Mouse (Mus musculus): ENCODE results near the gene Six4. TPM values are rescaled to one million over a fixed set of nuclear protein-coding genes. Genes with fewer than 3 reads are reported as not detected.

Gene Six4
- polyA plus RNA-seq (2012) = 1.1 and 1.3 TPM in 2 replicates

GRCm38 (mm10) chr12:73113196-73113595 is at the start of gene Six4:
Six4 (minus strand) TSS chr12:73113456.
- no peak for TF ChIP-seq GATA1 (IDR thresholded peaks at IDR 0.05; ENCODE audit: low read length)

GRCm38 (mm10) chr12:73162408-73163181 is 49.3 kb upstream of the Six4 start:
- TF ChIP-seq GATA1 (IDR thresholded peaks at IDR 0.05; ENCODE audit: low read length) = no peak

GRCm38 (mm10) chr12:73160341-73160740 is 47.1 kb upstream of the Six4 start:
- no peak for TF ChIP-seq GATA1 (IDR thresholded peaks at IDR 0.05; ENCODE audit: low read length)

- TF ChIP-seq GATA1 (IDR thresholded peaks at IDR 0.05; ENCODE audit: low read length) = no peak
Observed at GRCm38 (mm10) chr12:73154150-73154549, 40.9 kb upstream of the Six4 start.

- TF ChIP-seq GATA1 (IDR thresholded peaks at IDR 0.05; ENCODE audit: low read length) = no peak
Observed at GRCm38 (mm10) chr12:73147236-73147635, 34.0 kb upstream of the Six4 start.

GRCm38 (mm10) chr12:73140732-73141131 is 27.5 kb upstream of the Six4 start:
- no peak for TF ChIP-seq GATA1 (IDR thresholded peaks at IDR 0.05; ENCODE audit: low read length)

GRCm38 (mm10) chr12:73125250-73125649 is 12.0 kb upstream of the Six4 start:
- no peak for TF ChIP-seq GATA1 (IDR thresholded peaks at IDR 0.05; ENCODE audit: low read length)

- TF ChIP-seq GATA1 (IDR thresholded peaks at IDR 0.05; ENCODE audit: low read length) = no peak
Observed at GRCm38 (mm10) chr12:73123093-73124041, 10.1 kb upstream of the Six4 start, which contains the start of gene Mnat1. Mnat1 (plus strand) TSS chr12:73123717.

- TF ChIP-seq GATA1 (IDR thresholded peaks at IDR 0.05; ENCODE audit: low read length) = no peak
Observed at GRCm38 (mm10) chr12:73112326-73113087, 749 bp downstream of the Six4 start.

GRCm38 (mm10) chr12:73111561-73112325 is 1.5 kb downstream of the Six4 start:
- no peak for TF ChIP-seq GATA1 (IDR thresholded peaks at IDR 0.05; ENCODE audit: low read length)

- no peak for TF ChIP-seq GATA1 (IDR thresholded peaks at IDR 0.05; ENCODE audit: low read length)
Observed at GRCm38 (mm10) chr12:73110431-73111111, 2.7 kb downstream of the Six4 start.

- TF ChIP-seq GATA1 (IDR thresholded peaks at IDR 0.05; ENCODE audit: low read length) = no peak
Observed at GRCm38 (mm10) chr12:73107821-73108220, 5.4 kb downstream of the Six4 start.

- no peak for TF ChIP-seq GATA1 (IDR thresholded peaks at IDR 0.05; ENCODE audit: low read length)
Observed at GRCm38 (mm10) chr12:73103713-73104112, 9.5 kb downstream of the Six4 start.

- no peak for TF ChIP-seq GATA1 (IDR thresholded peaks at IDR 0.05; ENCODE audit: low read length)
Observed at GRCm38 (mm10) chr12:73098593-73098992, 14.7 kb downstream of the Six4 start.
